Mouse (Mus musculus) liver, postnatal 0 days (tissue): ENCODE measurements around the gene Bpifb6. TPM values are rescaled to one million over a fixed set of nuclear protein-coding genes. Genes with fewer than 3 reads are reported as not detected.

Experiments used
- ATAC-seq: fragments of 200-750 bp; cut with Nextera tagmentation; 2 replicates; pipeline ENCODE4 v1.8.0; 2017; ENCODE audit warnings: mild to moderate bottlenecking, moderate library complexity
- DNase-seq: peaks from one replicate; pipeline ENCODE4 v3.0.0-alpha.2; 2016
- H3K27ac ChIP-seq: fragments of 300-500 bp; sonication (generic); 2 replicates; pipeline ENCODE4 v1.5.1; 2014; ENCODE audit warnings: antibody characterized with exemption, moderate library complexity, mild to moderate bottlenecking, low read depth
- H3K27me3 ChIP-seq: fragments of 300-500 bp; sonication (generic); 2 replicates; pipeline ENCODE4 v1.6.1; 2014; ENCODE audit warnings: low read length, control low read depth, mixed read lengths; ENCODE audit not compliant: insufficient read depth
- H3K36me3 ChIP-seq: fragments of 300-500 bp; sonication (generic); replicated peaks from 2 replicates; pipeline ENCODE4 v1.6.1; 2014; ENCODE audit warnings: mild to moderate bottlenecking, control low read depth, low read length, moderate library complexity, mixed read lengths; ENCODE audit not compliant: insufficient read depth
- H3K4me1 ChIP-seq: fragments of 300-500 bp; sonication (generic); 2 replicates; pipeline ENCODE4 v1.6.1; 2014; ENCODE audit warnings: antibody characterized with exemption, mild to moderate bottlenecking, control low read depth; ENCODE audit not compliant: insufficient read depth
- H3K4me2 ChIP-seq: fragments of 300-500 bp; sonication (generic); 2 replicates; pipeline ENCODE4 v1.6.1; 2014; ENCODE audit warnings: low read depth, mild to moderate bottlenecking, low read length, moderate library complexity, mixed read lengths
- H3K4me3 ChIP-seq: fragments of 300-500 bp; sonication (generic); 2 replicates; pipeline ENCODE4 v1.5.1; 2014; ENCODE audit warnings: low read depth, low read length
- H3K9ac ChIP-seq: fragments of 300-500 bp; sonication (generic); replicated peaks from 2 replicates; pipeline ENCODE4 v1.6.1; 2014; ENCODE audit warnings: mild to moderate bottlenecking, moderate library complexity
- H3K9me3 ChIP-seq: fragments of 300-500 bp; sonication (generic); 2 replicates; pipeline ENCODE4 v1.6.1; 2016; ENCODE audit warnings: mild to moderate bottlenecking, control low read depth, low read length, mixed read lengths
- CTCF ChIP-seq: sonication (generic); IDR thresholded peaks from 2 replicates; pipeline ENCODE4 v1.5.1; 2016; ENCODE audit warnings: antibody characterized with exemption, low read depth
- EP300 ChIP-seq: IDR thresholded peaks from 2 replicates; pipeline ENCODE4 v1.6.1; 2016; ENCODE audit warnings: antibody characterized with exemption, low read depth, mild to moderate bottlenecking
- WGBS: fragments of 180-500 bp; shearing (Covaris S2); extraction: QIAGEN DNeasy Blood & Tissue Kit; methylation state at CpG from one replicate; pipeline ENCODE4 v1.1.7; 2014; ENCODE audit not compliant: insufficient replicate concordance; 5-methylcytosine and 5-hydroxymethylcytosine counted together
- polyA plus RNA-seq: library from polyadenylated mRNA; unstranded; fragments of >200 nt; fragmentation: Nextera tagmentation; extraction: Ambion mirVana; gene quantifications from 2 replicates; pipeline ENCODE4 v1.2.1, GENCODE M21; 2015

The Bpifb6 gene
- polyA plus RNA-seq, 1 experiment from 2014 or later, result not detected

DNA sequence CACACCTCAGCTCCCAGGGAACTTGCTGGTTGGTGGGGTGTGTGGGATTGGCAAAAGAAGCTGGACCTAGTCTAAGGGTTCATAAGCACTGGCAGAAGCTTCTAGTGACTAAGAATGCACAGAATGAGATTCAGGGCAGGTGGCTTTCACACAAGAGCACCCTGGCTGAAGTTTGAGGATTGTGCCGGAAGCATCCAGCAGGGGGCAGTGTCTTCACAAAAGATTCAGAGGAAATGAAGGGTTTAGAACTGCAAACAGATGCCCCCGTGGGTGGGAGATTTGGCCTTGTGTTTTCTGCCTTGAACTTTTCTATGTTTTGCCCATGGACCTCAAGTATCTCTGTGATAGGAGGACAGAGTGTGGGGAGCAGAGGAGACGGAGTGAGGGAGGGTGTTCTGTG lies 43.3 kb downstream of the Bpifb6 start:
- Histone ChIP-seq H3K4me1 (no peaks in the 10 kb centered on the region), H3K27ac (no peak overlapping the region), H3K36me3 (no peaks in the 10 kb centered on the region), H3K9me3 (no peaks in the 10 kb centered on the region), H3K4me2 (no peak overlapping the region), H3K27me3 (no peaks in the 10 kb centered on the region), H3K4me3 (no peak overlapping the region), H3K9ac (no peak overlapping the region)
- TF ChIP-seq CTCF, result peak; percentile 73
- no peak for TF ChIP-seq EP300
- DNase-seq, result peak; percentile 70
- no peak for ATAC-seq
- 33% methylated on average over 3 of the region's 3 CpGs for WGBS

- H3K27ac ChIP-seq, result no peak overlapping the region
- DNase-seq, result peak; percentile 41
- no peaks in the 10 kb centered on the region for H3K36me3 ChIP-seq
- 59% methylated on average over 8 of the region's 8 CpGs for WGBS
- no peak overlapping the region for H3K9ac ChIP-seq
- TF ChIP-seq CTCF (no peak), EP300 (no peak)
- no peaks in the 10 kb centered on the region for H3K4me1 ChIP-seq
- no peaks in the 10 kb centered on the region for H3K27me3 ChIP-seq
- no peak overlapping the region for H3K4me3 ChIP-seq
- H3K9me3 ChIP-seq, result no peaks in the 10 kb centered on the region
- H3K4me2 ChIP-seq, result no peak overlapping the region
- peak; percentile 82 for ATAC-seq
Measured at GRCm38 (mm10) chr2:153944567-153944966, 44.4 kb downstream of the Bpifb6 start.

DNA sequence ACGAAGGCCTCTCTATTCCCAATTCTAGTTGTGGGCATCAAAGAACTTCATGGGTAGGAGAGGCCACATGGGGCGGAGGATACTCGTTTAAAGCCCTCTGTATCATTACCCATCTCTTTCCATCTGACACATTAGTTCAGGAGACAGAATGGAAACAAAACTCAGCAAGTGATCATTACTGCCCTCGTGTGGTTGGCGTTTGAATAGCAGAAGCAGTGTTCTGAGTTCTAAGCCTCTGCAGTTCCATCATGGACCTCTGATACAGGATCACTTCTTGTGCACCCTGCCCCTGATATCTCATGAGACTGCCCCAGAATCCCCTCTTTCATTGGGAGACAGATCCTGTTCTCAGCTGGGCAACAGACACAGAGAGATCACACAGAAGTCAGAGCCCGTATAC lies 52.7 kb downstream of the Bpifb6 start:
- Histone ChIP-seq H3K4me3 (no peak overlapping the region), H3K36me3 (no peaks in the 10 kb centered on the region), H3K27me3 (no peaks in the 10 kb centered on the region), H3K4me1 (no peaks in the 10 kb centered on the region), H3K9me3 (no peaks in the 10 kb centered on the region), H3K27ac (no peak overlapping the region), H3K4me2 (no peak overlapping the region), H3K9ac (no peak overlapping the region)
- peak; percentile 81 for TF ChIP-seq CTCF
- no peak for TF ChIP-seq EP300
- WGBS, result 24% methylated on average over 6 of the region's 6 CpGs
- peak; percentile 71 for DNase-seq
- ATAC-seq, result no peak

- Histone ChIP-seq H3K4me3 (no peak overlapping the region), H3K9me3 (no peaks in the 10 kb centered on the region), H3K4me2 (no peak overlapping the region), H3K4me1 (no peaks in the 10 kb centered on the region), H3K9ac (no peak overlapping the region), H3K27ac (no peak overlapping the region), H3K36me3 (no peaks in the 10 kb centered on the region), H3K27me3 (no peaks in the 10 kb centered on the region)
- ATAC-seq (peak; percentile 56; the same call in 1 of the 2 replicates), DNase-seq (peak; percentile 75)
- WGBS, result 5% methylated on average over 6 of the region's 6 CpGs
- TF ChIP-seq CTCF (peak; percentile 76), EP300 (no peak)
Measured at GRCm38 (mm10) chr2:153953836-153954235, 53.6 kb downstream of the Bpifb6 start.

Other genes starting within 250 kb of the Bpifb6 start
- gene Dnmt3c, start 203.7 kb upstream of the Bpifb6 start, polyA plus RNA-seq, result 0.19 and 0.46 TPM in 2 replicates
- gene Mapre1, start 159.1 kb upstream of the Bpifb6 start, polyA plus RNA-seq, result 79.0 and 79.2 TPM in 2 replicates
- gene Efcab8, start 120.5 kb upstream of the Bpifb6 start, polyA plus RNA-seq, result 0.04 TPM in 1 of 2 replicates, not detected in the other
- not detected in 2 replicates for gene Sun5, start 29.3 kb upstream of the Bpifb6 start, polyA plus RNA-seq
- gene Bpifb2, start 25.3 kb upstream of the Bpifb6 start, polyA plus RNA-seq, result not detected in 2 replicates
- gene Bpifb3, start 17.8 kb downstream of the Bpifb6 start, polyA plus RNA-seq, result 0.08 TPM in 1 of 2 replicates, not detected in the other
- gene Bpifb4, start 37.8 kb downstream of the Bpifb6 start, polyA plus RNA-seq, result not detected in 2 replicates
- gene Bpifa6, start 74.6 kb downstream of the Bpifb6 start, polyA plus RNA-seq, result not detected in 2 replicates
- gene Bpifa2, start 107.9 kb downstream of the Bpifb6 start, polyA plus RNA-seq, result not detected in 2 replicates
- gene Bpifa3, start 229.9 kb downstream of the Bpifb6 start, polyA plus RNA-seq, result not detected in 2 replicates
- gene Bpifa1, start 242.5 kb downstream of the Bpifb6 start, polyA plus RNA-seq, result 0.13 TPM in 1 of 2 replicates, not detected in the other